In genomic region chr2:144238341-144238740, GRCm38 (mm10) we compare ENCODE assay signal across 11 mouse cellular contexts. TPM values are rescaled to one million over a fixed set of nuclear protein-coding genes. Genes with fewer than 3 reads are reported as not detected.
DNase-seq lines count a peak whose midpoint lies in the region; ATAC-seq lines count a peak whose summit lies in the region.
"Had no signal": no experiment of that assay in that cellular context is flagged by ENCODE, and none has a peak within 500 bp of the region (broad histone marks: within the 10 kb centered on the region; RNA-seq: fewer than 3 reads in every experiment).

No protein-coding gene starts in this region.

- no peak overlapping the region for H3K9ac ChIP-seq in heart, embryonic 15.5 days
- H3K9ac ChIP-seq: forebrain, embryonic 13.5 days; hindbrain, embryonic 14.5 days had no signal

- ATAC-seq in heart, embryonic 15.5 days (replicated peaks; ENCODE audit: insufficient number of reproducible peaks, insufficient read depth, low FRiP score, low read depth): 0 out of 2 replicates have a peak, but pooled peaks have one; percentile 31
- no peak for ATAC-seq in megakaryocyte, adult 5-6 weeks (ENCODE audit: poor library complexity, severe bottlenecking)
- ATAC-seq: forebrain, embryonic 13.5 days had no signal

- H3K27me3 ChIP-seq in heart, embryonic 15.5 days: no peaks in the 10 kb centered on the region
- H3K27me3 ChIP-seq: forebrain, embryonic 13.5 days had no signal

- DNase-seq in cerebellum, adult 9-11 months: peak; percentile 19
- DNase-seq in cerebellum, postnatal 4 days (ENCODE audit: low spot score in 2 of 2): no peak
- peak; percentile 39 for DNase-seq in lung, postnatal 14 days
- no peak for DNase-seq in lung, postnatal 36 days
- peak; percentile 52 for DNase-seq in testis, postnatal 10 days (ENCODE audit: low spot score)
- no peak for DNase-seq in layer of hippocampus, postnatal 25 days (ENCODE audit: extremely low spot score in 1 of 2, low spot score in 1 of 2)
- DNase-seq: layer of hippocampus, adult 9-11 months had no signal

- no peaks in the 10 kb centered on the region; the same call in 1 of the 2 replicates for H3K4me1 ChIP-seq in heart, embryonic 15.5 days (replicated peaks)
- H3K4me1 ChIP-seq: forebrain, embryonic 13.5 days had no signal

- no peak overlapping the region for H3K4me2 ChIP-seq in heart, embryonic 15.5 days
- H3K4me2 ChIP-seq: forebrain, embryonic 13.5 days; hindbrain, embryonic 14.5 days had no signal

- WGBS in heart, embryonic 15.5 days: 59% methylated on average over 6 of the region's 6 CpGs

- H3K9me3 ChIP-seq in heart, embryonic 15.5 days (replicated peaks): no peaks in the 10 kb centered on the region
- H3K9me3 ChIP-seq: forebrain, embryonic 13.5 days had no signal

- no peaks in the 10 kb centered on the region for H3K36me3 ChIP-seq in heart, embryonic 15.5 days

- H3K27ac ChIP-seq in heart, embryonic 15.5 days: no peak overlapping the region
- H3K27ac ChIP-seq: forebrain, embryonic 13.5 days; hindbrain, embryonic 14.5 days had no signal

- no peak overlapping the region for H3K4me3 ChIP-seq in heart, embryonic 15.5 days
- H3K4me3 ChIP-seq: forebrain, embryonic 13.5 days had no signal

RNA-seq across cellular contexts. Expression of gene Mgme1, which starts 32.1 kb away (rescaled TPM):
- 22.0 TPM in 2 replicates for polyA plus RNA-seq in heart, embryonic 15.5 days (2015; fragmentation: Nextera tagmentation; extraction: Ambion mirVana)
- total RNA-seq in layer of hippocampus, postnatal 25 days (2021): 1 to 10 TPM; 4.7 to 5.4 TPM
- total RNA-seq in megakaryocyte, adult 5-6 weeks (2015): 6.8 and 9.4 TPM in 2 replicates
- total RNA-seq in megakaryocyte, adult 5-6 weeks (2017): 12.8 and 13.2 TPM in 2 replicates

RNA-seq across cellular contexts. Expression of gene Snx5, which starts 32.4 kb away (rescaled TPM):
- 78.9 and 87.9 TPM in 2 replicates for polyA plus RNA-seq in heart, embryonic 15.5 days (2015; fragmentation: Nextera tagmentation; extraction: Ambion mirVana)
- total RNA-seq in layer of hippocampus, postnatal 25 days (2021): 10 to 100 TPM; 71.2 to 71.4 TPM
- 145 and 164 TPM in 2 replicates for total RNA-seq in megakaryocyte, adult 5-6 weeks (2015)
- 178 and 195 TPM in 2 replicates for total RNA-seq in megakaryocyte, adult 5-6 weeks (2017)

Comparison
In these comparisons a context has a peak if more than half of its experiments do, and no peak if none do; other contexts are left out.
1. DNase-seq: peak in cerebellum, adult 9-11 months (single experiment), lung, postnatal 14 days (single experiment) and testis, postnatal 10 days (single experiment); none in cerebellum, postnatal 4 days (0 of 2), lung, postnatal 36 days (single experiment) and layer of hippocampus, postnatal 25 days (0 of 2).